Mouse (Mus musculus) urinary bladder, postnatal 0 days (tissue): ENCODE data around the gene Entpd2. TPM values are rescaled to one million over a fixed set of nuclear protein-coding genes. Genes with fewer than 3 reads are reported as not detected.

Experiments used
- microRNA-seq: library from miRNA; unstranded; fragments of <30 nt; microRNA quantifications from one replicate; pipeline ENCODE4, GENCODE M21; 2016
- polyA plus RNA-seq: library from polyadenylated mRNA; unstranded; fragments of >200 nt; fragmentation: Nextera tagmentation; extraction: Ambion mirVana; gene quantifications from 2 replicates; pipeline ENCODE4 v1.2.1, GENCODE M21; 2015

Gene Entpd2
- 38.2 and 39.1 TPM in 2 replicates for polyA plus RNA-seq

GRCm38 (mm10) chr2:25395721-25396596 is at the start of gene Entpd2:
Entpd2 (plus strand) TSS chr2:25395874.

GRCm38 (mm10) chr2:25356208-25357079 is 39.2 kb upstream of the Entpd2 start, which contains the start of gene Dpp7:
Dpp7 (minus strand) TSS chr2:25356359.

GRCm38 (mm10) chr2:25365091-25365761 is 30.4 kb upstream of the Entpd2 start, which contains the start of gene Uap1l1:
Uap1l1 (minus strand) TSS chr2:25365682.

GRCm38 (mm10) chr2:25371764-25372643 is 23.7 kb upstream of the Entpd2 start, which contains the start of gene Sapcd2:
Sapcd2 (plus strand) TSS chr2:25372321.

GRCm38 (mm10) chr2:25399051-25399450 is 3.4 kb downstream of the Entpd2 start, which contains the start of gene Npdc1:
Npdc1 (plus strand) TSS chr2:25399351.

GRCm38 (mm10) chr2:25422587-25423410 is 27.1 kb downstream of the Entpd2 start, which contains the start of gene Fut7:
Fut7 (plus strand) TSS chr2:25423267.

GRCm38 (mm10) chr2:25428442-25429236 is 33.0 kb downstream of the Entpd2 start, which contains the start of gene Abca2:
Abca2 (plus strand) TSS chr2:25428703.

Small RNA genes lying within 50 kb of the gene (microRNA-seq; reads per million reads assigned to microRNA genes)
- not detected for gene Mir3087

Other genes starting within 250 kb of the Entpd2 start
- 11.0 and 13.9 TPM in 2 replicates for gene Nrarp, start 215.1 kb upstream of the Entpd2 start, polyA plus RNA-seq
- 11.9 and 14.0 TPM in 2 replicates for gene Tor4a, start 199.0 kb upstream of the Entpd2 start, polyA plus RNA-seq
- gene Nelfb, start 184.4 kb upstream of the Entpd2 start, polyA plus RNA-seq, result 52.2 and 57.0 TPM in 2 replicates
- not detected in 2 replicates for gene Stpg3, start 181.2 kb upstream of the Entpd2 start, polyA plus RNA-seq
- not detected in 2 replicates for gene Fam166a, start 177.1 kb upstream of the Entpd2 start, polyA plus RNA-seq
- gene Tubb4b, start 171.2 kb upstream of the Entpd2 start, polyA plus RNA-seq, result 397 and 469 TPM in 2 replicates
- gene Slc34a3, start 161.5 kb upstream of the Entpd2 start, polyA plus RNA-seq, result not detected in 2 replicates
- gene Rnf224, start 159.1 kb upstream of the Entpd2 start, polyA plus RNA-seq, result 0.10 TPM in 1 of 2 replicates, not detected in the other
- 6.1 and 6.2 TPM in 2 replicates for gene Rnf208, start 153.6 kb upstream of the Entpd2 start, polyA plus RNA-seq
- gene Cysrt1, start 153.4 kb upstream of the Entpd2 start, polyA plus RNA-seq, result 10.0 and 10.6 TPM in 2 replicates
- 7.6 and 8.0 TPM in 2 replicates for gene AL732309.1, start 149.0 kb upstream of the Entpd2 start, polyA plus RNA-seq
- gene Tmem203, start 140.4 kb upstream of the Entpd2 start, polyA plus RNA-seq, result 35.6 and 37.6 TPM in 2 replicates
- gene Tprn, start 133.3 kb upstream of the Entpd2 start, polyA plus RNA-seq, result 6.5 and 7.2 TPM in 2 replicates
- 137 and 141 TPM in 2 replicates for gene Ssna1, start 123.4 kb upstream of the Entpd2 start, polyA plus RNA-seq
- 88.7 and 91.4 TPM in 2 replicates for gene Anapc2, start 123.4 kb upstream of the Entpd2 start, polyA plus RNA-seq
- gene Tmem210, start 107.7 kb upstream of the Entpd2 start, polyA plus RNA-seq, result not detected in 2 replicates
- gene Lrrc26, start 106.0 kb upstream of the Entpd2 start, polyA plus RNA-seq, result 0.97 and 0.98 TPM in 2 replicates
- 2.3 and 3.2 TPM in 2 replicates for gene Grin1, start 76.7 kb upstream of the Entpd2 start, polyA plus RNA-seq
- gene Man1b1, start 63.5 kb upstream of the Entpd2 start, polyA plus RNA-seq, result 32.5 and 37.0 TPM in 2 replicates
- gene Dpp7, start 39.5 kb upstream of the Entpd2 start, polyA plus RNA-seq, result 13.1 and 14.8 TPM in 2 replicates
- gene Uap1l1, start 30.2 kb upstream of the Entpd2 start, polyA plus RNA-seq, result 34.1 and 37.0 TPM in 2 replicates
- gene Sapcd2, start 23.6 kb upstream of the Entpd2 start, polyA plus RNA-seq, result 5.6 and 5.9 TPM in 2 replicates
- 58.9 and 59.9 TPM in 2 replicates for gene Npdc1, start 3.5 kb downstream of the Entpd2 start, polyA plus RNA-seq
- 0.08 TPM in 1 of 2 replicates, not detected in the other for gene Fut7, start 27.4 kb downstream of the Entpd2 start, polyA plus RNA-seq
- 1.5 and 1.6 TPM in 2 replicates for gene Abca2, start 32.8 kb downstream of the Entpd2 start, polyA plus RNA-seq
- gene Clic3, start 61.0 kb downstream of the Entpd2 start, polyA plus RNA-seq, result 10.4 and 12.0 TPM in 2 replicates
- 34.9 and 35.2 TPM in 2 replicates for gene Paxx, start 65.2 kb downstream of the Entpd2 start, polyA plus RNA-seq
- gene Ptgds, start 74.2 kb downstream of the Entpd2 start, polyA plus RNA-seq, result 0.47 and 0.68 TPM in 2 replicates
- not detected in 2 replicates for gene Lcn12, start 98.0 kb downstream of the Entpd2 start, polyA plus RNA-seq
- gene Fbxw5, start 104.9 kb downstream of the Entpd2 start, polyA plus RNA-seq, result 68.9 and 70.0 TPM in 2 replicates
- gene C8g, start 105.8 kb downstream of the Entpd2 start, polyA plus RNA-seq, result 1.8 and 3.6 TPM in 2 replicates
- gene Traf2, start 151.1 kb downstream of the Entpd2 start, polyA plus RNA-seq, result 15.1 and 15.8 TPM in 2 replicates
- gene Edf1, start 162.0 kb downstream of the Entpd2 start, polyA plus RNA-seq, result 285 and 297 TPM in 2 replicates
- gene Mamdc4, start 179.0 kb downstream of the Entpd2 start, polyA plus RNA-seq, result 0.19 and 1.1 TPM in 2 replicates
- gene Phpt1, start 179.3 kb downstream of the Entpd2 start, polyA plus RNA-seq, result 78.4 and 95.7 TPM in 2 replicates
- 0.05 TPM in 1 of 2 replicates, not detected in the other for gene Ajm1, start 185.9 kb downstream of the Entpd2 start, polyA plus RNA-seq
- gene Rabl6, start 212.6 kb downstream of the Entpd2 start, polyA plus RNA-seq, result 31.5 and 33.2 TPM in 2 replicates
- gene Ccdc183, start 221.8 kb downstream of the Entpd2 start, polyA plus RNA-seq, result 0.23 and 0.37 TPM in 2 replicates
- gene Tmem141, start 226.1 kb downstream of the Entpd2 start, polyA plus RNA-seq, result 61.4 and 62.3 TPM in 2 replicates
- 55.5 and 333 TPM in 2 replicates for gene Fcna, start 232.2 kb downstream of the Entpd2 start, polyA plus RNA-seq